Mouse (Mus musculus): Measurements from ENCODE around the gene Sctr. TPM values are rescaled to one million over a fixed set of nuclear protein-coding genes. Genes with fewer than 3 reads are reported as not detected.

Sctr gene
- polyA plus RNA-seq, 2 experiments, result 0.03 TPM; not detected in 1

- 59% methylated on average over 7 of the region's 7 CpGs for WGBS (ENCODE audit: insufficient replicate concordance)
- Histone ChIP-seq H3K9me3 (ENCODE audit: control insufficient read depth, low read length) (no peaks in the 10 kb centered on the region), H3K27ac (no peak overlapping the region), H3K27me3 (ENCODE audit: control insufficient read depth, insufficient read depth, low read length) (no peaks in the 10 kb centered on the region), H3K9ac (replicated peaks) (no peak overlapping the region), H3K4me3 (ENCODE audit: insufficient read depth in 1 of 2, low read depth in 2 of 2, low read length in 2 of 2) (no peak overlapping the region), H3K4me1 (replicated peaks; ENCODE audit: control insufficient read depth in 2 of 2, insufficient read depth in 2 of 2, low read length in 1 of 2) (peaks cover 0 to 5% of the 10 kb centered on the region in 2 experiments; a peak in 2 of 4 replicates), H3K36me3 (replicated peaks; ENCODE audit: control insufficient read depth, insufficient read depth, low read depth) (no peaks in the 10 kb centered on the region), H3K4me2 (ENCODE audit: low read depth) (no peak overlapping the region)
- DNase-seq (ENCODE audit: low read depth in 3 of 3, low spot score in 3 of 3), result no peak
- no peak for ATAC-seq (ENCODE audit: insufficient read depth)
- no peak for TF ChIP-seq CTCF (IDR thresholded peaks at IDR 0.05; ENCODE audit: low read depth)
- TF ChIP-seq EP300 (IDR thresholded peaks at IDR 0.05; ENCODE audit: low read depth), result no peak
Observed at GRCm38 (mm10) chr1:120056236-120056635, 49.5 kb downstream of the Sctr start.

GRCm38 (mm10) chr1:120057044-120057443 is 50.4 kb downstream of the Sctr start:
- ATAC-seq (ENCODE audit: insufficient read depth) (no peak), DNase-seq (ENCODE audit: low read depth in 3 of 3, low spot score in 3 of 3) (no peak)
- Histone ChIP-seq H3K27ac (no peak overlapping the region), H3K4me2 (ENCODE audit: low read depth) (no peak overlapping the region), H3K9ac (replicated peaks) (no peak overlapping the region), H3K4me3 (ENCODE audit: insufficient read depth in 1 of 2, low read depth in 2 of 2, low read length in 2 of 2) (no peak overlapping the region), H3K9me3 (ENCODE audit: control insufficient read depth, low read length) (no peaks in the 10 kb centered on the region), H3K4me1 (replicated peaks; ENCODE audit: control insufficient read depth in 2 of 2, insufficient read depth in 2 of 2, low read length in 1 of 2) (peaks cover 0 to 5% of the 10 kb centered on the region in 2 experiments; a peak in 2 of 4 replicates), H3K27me3 (ENCODE audit: control insufficient read depth, insufficient read depth, low read length) (no peaks in the 10 kb centered on the region), H3K36me3 (replicated peaks; ENCODE audit: control insufficient read depth, insufficient read depth, low read depth) (no peaks in the 10 kb centered on the region)
- 42% methylated on average over 14 of the region's 14 CpGs for WGBS (ENCODE audit: insufficient replicate concordance)
- no peak for TF ChIP-seq EP300 (IDR thresholded peaks at IDR 0.05; ENCODE audit: low read depth)
- no peak for TF ChIP-seq CTCF (IDR thresholded peaks at IDR 0.05; ENCODE audit: low read depth)

GRCm38 (mm10) chr1:120057674-120058430 is 51.2 kb downstream of the Sctr start:
- Histone ChIP-seq H3K9ac (replicated peaks) (no peak overlapping the region), H3K27me3 (ENCODE audit: control insufficient read depth, insufficient read depth, low read length) (no peaks in the 10 kb centered on the region), H3K36me3 (replicated peaks; ENCODE audit: control insufficient read depth, insufficient read depth, low read depth) (no peaks in the 10 kb centered on the region), H3K27ac (no peak overlapping the region), H3K4me2 (ENCODE audit: low read depth) (no peak overlapping the region), H3K4me1 (replicated peaks; ENCODE audit: control insufficient read depth in 2 of 2, insufficient read depth in 2 of 2, low read length in 1 of 2) (peaks cover 0 to 5% of the 10 kb centered on the region in 2 experiments; a peak in 2 of 4 replicates), H3K9me3 (ENCODE audit: control insufficient read depth, low read length) (no peaks in the 10 kb centered on the region), H3K4me3 (ENCODE audit: insufficient read depth in 1 of 2, low read depth in 2 of 2, low read length in 2 of 2) (no peak overlapping the region)
- no peak for TF ChIP-seq CTCF (IDR thresholded peaks at IDR 0.05; ENCODE audit: low read depth)
- no peak for TF ChIP-seq EP300 (IDR thresholded peaks at IDR 0.05; ENCODE audit: low read depth)
- ATAC-seq (ENCODE audit: insufficient read depth), result no peak
- WGBS (ENCODE audit: insufficient replicate concordance), result 62% methylated on average over 8 of the region's 8 CpGs
- DNase-seq (ENCODE audit: low read depth in 3 of 3, low spot score in 3 of 3), result no peak

- Histone ChIP-seq H3K4me1 (replicated peaks; ENCODE audit: control insufficient read depth in 2 of 2, insufficient read depth in 2 of 2, low read length in 1 of 2) (peaks cover 0 to 9% of the 10 kb centered on the region in 2 experiments; a peak in 2 of 4 replicates), H3K36me3 (replicated peaks; ENCODE audit: control insufficient read depth, insufficient read depth, low read depth) (no peaks in the 10 kb centered on the region), H3K27ac (no peak overlapping the region), H3K4me2 (ENCODE audit: low read depth) (no peak overlapping the region), H3K4me3 (ENCODE audit: insufficient read depth in 1 of 2, low read depth in 2 of 2, low read length in 2 of 2) (no peak overlapping the region), H3K9me3 (ENCODE audit: control insufficient read depth, low read length) (no peaks in the 10 kb centered on the region), H3K27me3 (ENCODE audit: control insufficient read depth, insufficient read depth, low read length) (no peaks in the 10 kb centered on the region), H3K9ac (replicated peaks) (no peak overlapping the region)
- 57% methylated on average over 5 of the region's 5 CpGs for WGBS (ENCODE audit: insufficient replicate concordance)
- ATAC-seq (ENCODE audit: insufficient read depth), result no peak
- DNase-seq (ENCODE audit: low read depth in 3 of 3, low spot score in 3 of 3), result no peak
- TF ChIP-seq CTCF (IDR thresholded peaks at IDR 0.05; ENCODE audit: low read depth) (no peak), EP300 (IDR thresholded peaks at IDR 0.05; ENCODE audit: low read depth) (no peak)
Observed at GRCm38 (mm10) chr1:120060687-120061086, 54.0 kb downstream of the Sctr start.

- Histone ChIP-seq H3K36me3 (replicated peaks; ENCODE audit: control insufficient read depth, insufficient read depth, low read depth) (no peaks in the 10 kb centered on the region), H3K4me1 (replicated peaks; ENCODE audit: control insufficient read depth in 2 of 2, insufficient read depth in 2 of 2, low read length in 1 of 2) (peaks cover 0 to 11% of the 10 kb centered on the region in 2 experiments; a peak in 2 of 4 replicates), H3K27me3 (ENCODE audit: control insufficient read depth, insufficient read depth, low read length) (no peaks in the 10 kb centered on the region), H3K9me3 (ENCODE audit: control insufficient read depth, low read length) (no peaks in the 10 kb centered on the region), H3K4me3 (ENCODE audit: insufficient read depth in 1 of 2, low read depth in 2 of 2, low read length in 2 of 2) (no peak overlapping the region), H3K9ac (replicated peaks) (no peak overlapping the region), H3K27ac (no peak overlapping the region), H3K4me2 (ENCODE audit: low read depth) (no peak overlapping the region)
- TF ChIP-seq CTCF (IDR thresholded peaks at IDR 0.05; ENCODE audit: low read depth) (no peak), EP300 (IDR thresholded peaks at IDR 0.05; ENCODE audit: low read depth) (no peak)
- WGBS (ENCODE audit: insufficient replicate concordance), result 69% methylated on average over 7 of the region's 7 CpGs
- no peak for ATAC-seq (ENCODE audit: insufficient read depth)
- no peak for DNase-seq (ENCODE audit: low read depth in 3 of 3, low spot score in 3 of 3)
Observed at GRCm38 (mm10) chr1:120062231-120062630, 55.5 kb downstream of the Sctr start.

Data from liver, embryonic 14.5 days (tissue).